Mouse (Mus musculus) CH12.LX (cell line): Measurements from ENCODE around the gene Npas3. TPM values are rescaled to one million over a fixed set of nuclear protein-coding genes. Genes with fewer than 3 reads are reported as not detected.

ENCODE experiments used
- DNase-seq: peaks from one replicate; pipeline ENCODE4 v3.0.0-alpha.2; 2013; ENCODE audit errors: extremely low read depth
- H3K27ac ChIP-seq: 2 replicates; pipeline ENCODE4 v1.5.1; 2012; ENCODE audit warnings: low read depth, mild to moderate bottlenecking, control low read depth, moderate library complexity; ENCODE audit not compliant: insufficient read depth
- H3K27me3 ChIP-seq: replicated peaks from 2 replicates; pipeline ENCODE3; 2012; ENCODE audit warnings: inconsistent platforms
- H3K36me3 ChIP-seq, 2 experiments: replicated peaks in 1 of 2; 2 replicates each; pipeline versions ENCODE3 to v1.6.1; 2012; ENCODE audit warnings: inconsistent platforms in 1 of 2, low read length in 1 of 2, mild to moderate bottlenecking in 1 of 2, mixed read lengths in 1 of 2, moderate library complexity in 1 of 2; ENCODE audit not compliant: control insufficient read depth in 1 of 2, insufficient read depth in 1 of 2
- H3K4me1 ChIP-seq, 2 experiments: 2 replicates each; pipeline ENCODE4 v1.6.1; 2012; ENCODE audit warnings: inconsistent platforms in 1 of 2, moderate library complexity in 1 of 2; ENCODE audit not compliant: insufficient read depth in 2 of 2, control insufficient read depth in 1 of 2
- H3K4me2 ChIP-seq: 2 replicates; pipeline ENCODE4 v1.6.1; 2012; ENCODE audit warnings: low read depth, mild to moderate bottlenecking, control low read depth; ENCODE audit not compliant: poor library complexity, insufficient read depth, severe bottlenecking
- H3K4me3 ChIP-seq, 3 experiments: fragments of 150-350 bp in 1 of 3; sonication (generic) in 1 of 3; replicated peaks in 1 of 3; 2 replicates each; pipeline versions ENCODE3 to v1.5.1; 2011 to 2012; ENCODE audit warnings: low read depth in 2 of 3, low read length in 2 of 3, mild to moderate bottlenecking in 2 of 3, moderate library complexity in 2 of 3, control low read depth in 1 of 3, improper control_type of control experiment in 1 of 3, inconsistent platforms in 1 of 3, mixed read lengths in 1 of 3; ENCODE audit not compliant: poor library complexity in 1 of 3
- H3K79me2 ChIP-seq: replicated peaks from 2 replicates; pipeline ENCODE4 v1.6.1; 2012; ENCODE audit warnings: mild to moderate bottlenecking, moderate library complexity; ENCODE audit not compliant: control insufficient read depth, poor library complexity, insufficient read depth, severe bottlenecking; ENCODE audit errors: extremely low read depth
- H3K9ac ChIP-seq: 2 replicates; pipeline ENCODE4 v1.6.1; 2012; ENCODE audit warnings: low read depth, mild to moderate bottlenecking, control low read depth, moderate library complexity; ENCODE audit not compliant: insufficient read depth
- H3K9me3 ChIP-seq: replicated peaks from 2 replicates; pipeline ENCODE3; 2012; ENCODE audit warnings: low read length, inconsistent platforms, mixed read lengths
- BHLHE40 ChIP-seq: IDR thresholded peaks from 2 replicates; pipeline ENCODE4 v1.6.1; 2011; ENCODE audit warnings: mild to moderate bottlenecking, low read depth, low read length, improper control_type of control experiment
- CTCF ChIP-seq, 2 experiments: IDR thresholded peaks in 1 of 2; conservative IDR thresholded peaks in 1 of 2; 2 replicates each; pipeline ENCODE4 v1.5.1; 2011 to 2012; ENCODE audit warnings: low read depth in 2 of 2, low read length in 2 of 2, improper control_type of control experiment in 1 of 2, inconsistent platforms in 1 of 2, mild to moderate bottlenecking in 1 of 2, moderate library complexity in 1 of 2
- E2F4 ChIP-seq: IDR thresholded peaks from 2 replicates; pipeline ENCODE4 v1.6.1; 2011; ENCODE audit warnings: low read depth, low read length, improper control_type of control experiment; ENCODE audit not compliant: insufficient replicate concordance
- ETS1 ChIP-seq: conservative IDR thresholded peaks from 2 replicates; pipeline ENCODE4 v1.6.1; 2012; ENCODE audit warnings: low read depth, mild to moderate bottlenecking, inconsistent platforms, low read length, improper control_type of control experiment, moderate library complexity
- IRF4 ChIP-seq: IDR thresholded peaks from 2 replicates; pipeline ENCODE4 v1.6.1; 2014; ENCODE audit warnings: low read depth, mild to moderate bottlenecking, inconsistent platforms, low read length, improper control_type of control experiment
- KAT2A ChIP-seq: IDR thresholded peaks from 2 replicates; pipeline ENCODE4 v1.6.1; 2012; ENCODE audit warnings: low read length, improper control_type of control experiment, inconsistent platforms; ENCODE audit not compliant: insufficient replicate concordance
- MAX ChIP-seq: IDR thresholded peaks from 2 replicates; pipeline ENCODE4 v1.6.1; 2011; ENCODE audit warnings: low read length, improper control_type of control experiment
- MEF2A ChIP-seq: IDR thresholded peaks from 2 replicates; pipeline ENCODE4 v1.6.1; 2014; ENCODE audit warnings: low read depth, mild to moderate bottlenecking, inconsistent platforms, low read length, improper control_type of control experiment, borderline replicate concordance
- MXI1 ChIP-seq: IDR thresholded peaks from 2 replicates; pipeline ENCODE4 v1.6.1; 2011; ENCODE audit warnings: mild to moderate bottlenecking, low read depth, low read length, improper control_type of control experiment
- MYC ChIP-seq: IDR thresholded peaks from 2 replicates; pipeline ENCODE4 v1.6.1; 2011; ENCODE audit warnings: low read depth, mild to moderate bottlenecking, improper control_type of control experiment, low read length
- NELFE ChIP-seq: IDR thresholded peaks from 2 replicates; pipeline ENCODE4 v1.6.1; 2011; ENCODE audit warnings: low read depth, low read length, improper control_type of control experiment
- NRF1 ChIP-seq: IDR thresholded peaks from 2 replicates; pipeline ENCODE4 v1.6.1; 2014; ENCODE audit warnings: low read depth, mild to moderate bottlenecking, inconsistent platforms, low read length, improper control_type of control experiment, moderate library complexity
- POLR2A ChIP-seq: IDR thresholded peaks from 2 replicates; pipeline ENCODE4 v1.6.1; 2011; ENCODE audit warnings: low read depth, mild to moderate bottlenecking, improper control_type of control experiment, low read length
- POLR2AphosphoS2 ChIP-seq: IDR thresholded peaks from 2 replicates; pipeline ENCODE4 v1.6.1; 2011; ENCODE audit warnings: low read depth, low read length, improper control_type of control experiment
- RCOR1 ChIP-seq: conservative IDR thresholded peaks from 2 replicates; pipeline ENCODE4 v1.6.1; 2012; ENCODE audit warnings: low read depth, mild to moderate bottlenecking, inconsistent platforms, low read length, improper control_type of control experiment
- SIN3A ChIP-seq: IDR thresholded peaks from 2 replicates; pipeline ENCODE4 v1.6.1; 2012; ENCODE audit warnings: low read length, improper control_type of control experiment, inconsistent platforms
- UBTF ChIP-seq: IDR thresholded peaks from 2 replicates; pipeline ENCODE4 v1.6.1; 2012; ENCODE audit warnings: low read depth, mild to moderate bottlenecking, inconsistent platforms, low read length, improper control_type of control experiment, moderate library complexity
- USF1 ChIP-seq: IDR thresholded peaks from 2 replicates; pipeline ENCODE4 v1.6.1; 2014; ENCODE audit warnings: low read depth, mild to moderate bottlenecking, inconsistent platforms, low read length, improper control_type of control experiment
- ZKSCAN1 ChIP-seq: IDR thresholded peaks from 2 replicates; pipeline ENCODE4 v1.6.1; 2012; ENCODE audit warnings: low read depth, inconsistent platforms, low read length, improper control_type of control experiment, borderline replicate concordance
- ZNF384 ChIP-seq: IDR thresholded peaks from 2 replicates; pipeline ENCODE4 v1.6.1; 2012; ENCODE audit warnings: low read depth, low read length, improper control_type of control experiment, inconsistent platforms
- dilution Hi-C: fragments of 300-500 bp; cut with MboI; formaldehyde crosslinking; loops from 2 replicates; pipeline ENCODE4 v1.14.3; 2020; ENCODE audit warnings: low sequenced_read_pairs; ENCODE audit not compliant: extremely low pct_unique_long_range_greater_than_20kb, extremely low pct_ligation_motif_present
- in situ Hi-C: fragments of 300-500 bp; cut with MboI; formaldehyde crosslinking; loops from 3 replicates; pipeline ENCODE4 v1.14.3; 2019; ENCODE audit warnings: low sequenced_read_pairs, low pct_ligation_motif_present, low pct_unique_long_range_greater_than_20kb, mixed read lengths
- polyA plus RNA-seq: library from polyadenylated mRNA; unstranded; fragments of >175 nt; gene quantifications from 2 replicates; pipeline ENCODE4 v1.2.1, GENCODE M21; 2012; ENCODE audit warnings: low read depth; ENCODE audit not compliant: insufficient read length
- total RNA-seq, 2 experiments: library from RNA; depleted of rRNA; stranded (reverse); fragments of 300-350 nt in 1 of 2; fragments of >200 nt in 1 of 2; gene quantifications; 2 replicates each; pipeline ENCODE4 v1.2.3; 2012 to 2014

Gene Npas3
- total and polyA plus RNA-seq, 3 experiments, result 0.13 TPM; not detected in 1

GRCm38 (mm10) chr12:53330141-53330540, 81.7 kb downstream of the Npas3 start:
- no peak for DNase-seq
- Histone ChIP-seq H3K9ac (no peak overlapping the region), H3K4me3 (no peak overlapping the region), H3K27me3 (no peaks in the 10 kb centered on the region), H3K27ac (no peak overlapping the region), H3K36me3 (no peaks in the 10 kb centered on the region), H3K4me1 (no peaks in the 10 kb centered on the region), H3K9me3 (no peaks in the 10 kb centered on the region), H3K79me2 (no peaks in the 10 kb centered on the region), H3K4me2 (no peak overlapping the region)
- in situ Hi-C loops, result no loop called here
- TF ChIP-seq BHLHE40 (no peak), ETS1 (no peak), UBTF (no peak), E2F4 (no peak), NELFE (no peak), IRF4 (no peak), MEF2A (no peak), NRF1 (no peak), ZKSCAN1 (no peak), SIN3A (no peak), RCOR1 (no peak), POLR2A (no peak)
- dilution Hi-C loops, result no loop called here

- no peak overlapping the region for H3K27ac ChIP-seq
- H3K4me2 ChIP-seq, result no peak overlapping the region
- dilution Hi-C loops, result no loop called here
- DNase-seq, result no peak
- H3K4me3 ChIP-seq, result no peak overlapping the region
- no peaks in the 10 kb centered on the region for H3K4me1 ChIP-seq
- TF ChIP-seq NELFE, result no peak
- TF ChIP-seq POLR2AphosphoS2, result no peak
- no peak for TF ChIP-seq MAX
- no peak for TF ChIP-seq ETS1
- no peak for TF ChIP-seq KAT2A
- no peak for TF ChIP-seq CTCF (conservative IDR thresholded peaks at IDR 0.05 in 1 of 2, IDR thresholded peaks at IDR 0.05 in 1 of 2; ENCODE audit: low read depth in 2 of 2, low read length in 2 of 2)
- no peak for TF ChIP-seq MYC
- TF ChIP-seq ZNF384, result no peak
- TF ChIP-seq MXI1, result no peak
- no peak for TF ChIP-seq USF1
- no peak for TF ChIP-seq UBTF
- H3K9ac ChIP-seq, result no peak overlapping the region
- no peaks in the 10 kb centered on the region for H3K36me3 ChIP-seq
- H3K9me3 ChIP-seq, result no peaks in the 10 kb centered on the region
- in situ Hi-C loops, result no loop called here
- no peaks in the 10 kb centered on the region for H3K27me3 ChIP-seq
- no peaks in the 10 kb centered on the region for H3K79me2 ChIP-seq
Observed at GRCm38 (mm10) chr12:53331391-53331790, 82.9 kb downstream of the Npas3 start.
